In genomic region chr13:37857284-37858065, GRCm38 (mm10) we compare ENCODE assay signal across 8 mouse cellular contexts.
DNase-seq lines count a peak whose midpoint lies in the region; ATAC-seq and TF ChIP-seq lines count a peak whose summit lies in the region.

No protein-coding gene starts in this region.

- no peaks in the 10 kb centered on the region for H3K27me3 ChIP-seq in embryonic facial prominence, embryonic 14.5 days (replicated peaks; ENCODE audit: control insufficient read depth, insufficient read depth, low read length)
- H3K27me3 ChIP-seq in limb, embryonic 14.5 days (ENCODE audit: control insufficient read depth, insufficient read depth, low read length): no peaks in the 10 kb centered on the region
- H3K27me3 ChIP-seq in midbrain, embryonic 16.5 days (ENCODE audit: control insufficient read depth, insufficient read depth, low read depth, low read length): no peaks in the 10 kb centered on the region
- H3K27me3 ChIP-seq in spleen, adult 2 months (ENCODE audit: control insufficient read depth, insufficient read depth, low read length): no peaks in the 10 kb centered on the region

- H3K9me3 ChIP-seq in embryonic facial prominence, embryonic 14.5 days (ENCODE audit: control insufficient read depth, low read length): no peaks in the 10 kb centered on the region
- no peaks in the 10 kb centered on the region for H3K9me3 ChIP-seq in limb, embryonic 14.5 days (ENCODE audit: control insufficient read depth, low read length)
- H3K9me3 ChIP-seq in midbrain, embryonic 16.5 days (replicated peaks; ENCODE audit: control insufficient read depth, low read length, poor library complexity, severe bottlenecking): no peaks in the 10 kb centered on the region

- H3K9ac ChIP-seq in embryonic facial prominence, embryonic 14.5 days (ENCODE audit: low read depth, low read length): peak overlapping the region; percentile 74
- H3K9ac ChIP-seq in limb, embryonic 14.5 days (ENCODE audit: low read depth, low read length, severe bottlenecking): peak overlapping the region; percentile 72
- H3K9ac ChIP-seq in midbrain, embryonic 16.5 days (ENCODE audit: low read depth, low read length): peak overlapping the region; percentile 80

- no peaks in the 10 kb centered on the region for H3K36me3 ChIP-seq in embryonic facial prominence, embryonic 14.5 days (ENCODE audit: control insufficient read depth, insufficient read depth, low read length)
- H3K36me3 ChIP-seq in limb, embryonic 14.5 days (ENCODE audit: control insufficient read depth, insufficient read depth, low read length): no peaks in the 10 kb centered on the region
- no peaks in the 10 kb centered on the region for H3K36me3 ChIP-seq in midbrain, embryonic 16.5 days (ENCODE audit: control insufficient read depth, insufficient read depth, low read length)
- H3K36me3 ChIP-seq in spleen, adult 2 months (ENCODE audit: control insufficient read depth, insufficient read depth, low read length): no peaks in the 10 kb centered on the region

- peak overlapping the region; percentile 78 for H3K4me3 ChIP-seq in bone marrow, adult 2 months (replicated peaks; ENCODE audit: control insufficient read depth, low read depth, low read length)
- H3K4me3 ChIP-seq in embryonic facial prominence, embryonic 14.5 days (ENCODE audit: low read depth, low read length): peak overlapping the region; percentile 66
- H3K4me3 ChIP-seq in limb, embryonic 14.5 days (replicated peaks; ENCODE audit: low read length): peak overlapping the region; percentile 56
- peak overlapping the region; percentile 76 for H3K4me3 ChIP-seq in midbrain, embryonic 16.5 days (ENCODE audit: low read depth, low read length)
- H3K4me3 ChIP-seq in spleen, adult 2 months (ENCODE audit: extremely low read depth, insufficient read depth, insufficient read length): peak overlapping the region; percentile 70

- under 1% methylated on average over 59 of the region's 59 CpGs for WGBS in bone marrow, adult 2 months
- WGBS in embryonic facial prominence, embryonic 14.5 days: under 1% methylated on average over 51 of the region's 59 CpGs
- under 1% methylated on average over 59 of the region's 59 CpGs for WGBS in limb, embryonic 14.5 days
- under 1% methylated on average over 59 of the region's 59 CpGs for WGBS in midbrain, embryonic 16.5 days
- WGBS in spleen, adult 2 months: 1% methylated on average over 59 of the region's 59 CpGs

- peak overlapping the region; percentile 80 for H3K27ac ChIP-seq in bone marrow, adult 2 months (ENCODE audit: control insufficient read depth, insufficient read depth, low read depth, low read length, poor library complexity)
- H3K27ac ChIP-seq in embryonic facial prominence, embryonic 14.5 days (replicated peaks; ENCODE audit: low read depth, low read length): peak overlapping the region; percentile 75
- peak overlapping the region; percentile 73 for H3K27ac ChIP-seq in limb, embryonic 14.5 days (replicated peaks; ENCODE audit: low read depth, low read length)
- H3K27ac ChIP-seq in midbrain, embryonic 16.5 days (ENCODE audit: low read length): peak overlapping the region; percentile 15; the same call in 1 of the 2 replicates
- H3K27ac ChIP-seq in spleen, adult 2 months (ENCODE audit: insufficient read depth, low read length): peak overlapping the region; percentile 87

- TF ChIP-seq POLR2A in bone marrow, adult 2 months (IDR thresholded peaks at IDR 0.05; ENCODE audit: borderline replicate concordance, control insufficient read depth, low read depth, low read length): peak; percentile 75
- 0 out of 2 replicates have a peak, but pooled peaks have one; percentile 17 for TF ChIP-seq POLR2A in limb, embryonic 14.5 days (IDR thresholded peaks at IDR 0.05; ENCODE audit: borderline replicate concordance, extremely low read depth, insufficient read depth, insufficient read length)
- peak; percentile 9 for TF ChIP-seq POLR2A in spleen, adult 2 months (IDR thresholded peaks at IDR 0.05; ENCODE audit: low read depth, low read length)

- peak; percentile 96 for DNase-seq in A20 (ENCODE audit: low read depth, low spot score)
- peak; percentile 93 for DNase-seq in embryonic facial prominence, embryonic 14.5 days (ENCODE audit: low spot score)
- DNase-seq in heart, adult 8-10 months (ENCODE audit: low spot score): peak; percentile 91
- peak; percentile 95 for DNase-seq in kidney, adult 9 months
- peak; percentile 90 for DNase-seq in limb, embryonic 14.5 days (ENCODE audit: low spot score)
- DNase-seq in spleen, adult 2 months (ENCODE audit: low read depth in 1 of 2, low spot score in 2 of 2): peak; percentile 73 to 90

- H3K4me1 ChIP-seq in bone marrow, adult 2 months (ENCODE audit: control insufficient read depth, insufficient read depth, low read length): peaks cover 9% of the 10 kb centered on the region
- H3K4me1 ChIP-seq in embryonic facial prominence, embryonic 14.5 days (ENCODE audit: control insufficient read depth, insufficient read depth, low read length): peaks cover 52% of the 10 kb centered on the region
- peaks cover 39% of the 10 kb centered on the region for H3K4me1 ChIP-seq in limb, embryonic 14.5 days (ENCODE audit: control insufficient read depth, insufficient read depth, low read length)
- H3K4me1 ChIP-seq in midbrain, embryonic 16.5 days (ENCODE audit: control insufficient read depth, insufficient read depth, low read length): peaks cover 11% of the 10 kb centered on the region
- H3K4me1 ChIP-seq in spleen, adult 2 months (ENCODE audit: control insufficient read depth, insufficient read depth, insufficient read length): peaks cover 34% of the 10 kb centered on the region

- peak overlapping the region; percentile 99 for H3K4me2 ChIP-seq in embryonic facial prominence, embryonic 14.5 days (ENCODE audit: low read depth, low read length)
- H3K4me2 ChIP-seq in limb, embryonic 14.5 days (replicated peaks; ENCODE audit: low read depth, low read length, severe bottlenecking): peak overlapping the region; percentile 97
- peak overlapping the region; percentile 93 for H3K4me2 ChIP-seq in midbrain, embryonic 16.5 days (ENCODE audit: low read length)

- ATAC-seq in embryonic facial prominence, embryonic 14.5 days (ENCODE audit: low read depth): peak; percentile 91
- ATAC-seq in limb, embryonic 14.5 days (ENCODE audit: low FRiP score, low read depth): peak; percentile 90
- peak; percentile 97 for ATAC-seq in midbrain, embryonic 16.5 days

- TF ChIP-seq CTCF in bone marrow, adult 2 months (IDR thresholded peaks at IDR 0.05; ENCODE audit: control insufficient read depth, insufficient read depth, low read length): no peak
- no peak for TF ChIP-seq CTCF in spleen, adult 2 months (IDR thresholded peaks at IDR 0.05; ENCODE audit: extremely low read depth, insufficient read depth, insufficient read length, insufficient replicate concordance)

Comparison
In these comparisons a context has a peak if more than half of its experiments do, and no peak if none do; other contexts are left out.
1. Peak in every context shown above with its lines: DNase-seq, ATAC-seq, H3K4me3 ChIP-seq and H3K27ac ChIP-seq.
2. H3K27ac ChIP-seq: peak in every context shown above with its lines; median percentile 87 in spleen, adult 2 months; 80 in bone marrow, adult 2 months; 75 in embryonic facial prominence, embryonic 14.5 days; 73 in limb, embryonic 14.5 days; 15 in midbrain, embryonic 16.5 days.
3. POLR2A ChIP-seq: peak in every context shown above with its lines; median percentile 75 in bone marrow, adult 2 months; 17 in limb, embryonic 14.5 days; 9 in spleen, adult 2 months.